Mouse (Mus musculus) erythroblast, adult 5-6 weeks (primary cell): ENCODE data around the gene Mfrp. TPM values are rescaled to one million over a fixed set of nuclear protein-coding genes. Genes with fewer than 3 reads are reported as not detected.

Experiments
- ATAC-seq: replicated peaks from 2 replicates; pipeline ENCODE4 v1.8.0; 2016; ENCODE audit warnings: moderate number of reproducible peaks, mild to moderate bottlenecking, moderate TSS enrichment, inconsistent platforms; ENCODE audit not compliant: poor library complexity, low FRiP score, severe bottlenecking
- total RNA-seq, 2 experiments: library from RNA; stranded (forward) in 1 of 2; stranded (reverse) in 1 of 2; fragments of 150-400 nt in 1 of 2; fragments of 200-764, 138-1000 nt in 1 of 2; gene quantifications; 2 replicates each; pipeline versions ENCODE4 v1.2.3 to v1.2.4; 2015 to 2017; ENCODE audit warnings: low replicate concordance in 2 of 2

Gene Mfrp
- total RNA-seq (2015; ENCODE audit: low replicate concordance) (not detected in 2 replicates), total RNA-seq (2017; ENCODE audit: low replicate concordance) (not detected in 2 replicates)

DNA sequence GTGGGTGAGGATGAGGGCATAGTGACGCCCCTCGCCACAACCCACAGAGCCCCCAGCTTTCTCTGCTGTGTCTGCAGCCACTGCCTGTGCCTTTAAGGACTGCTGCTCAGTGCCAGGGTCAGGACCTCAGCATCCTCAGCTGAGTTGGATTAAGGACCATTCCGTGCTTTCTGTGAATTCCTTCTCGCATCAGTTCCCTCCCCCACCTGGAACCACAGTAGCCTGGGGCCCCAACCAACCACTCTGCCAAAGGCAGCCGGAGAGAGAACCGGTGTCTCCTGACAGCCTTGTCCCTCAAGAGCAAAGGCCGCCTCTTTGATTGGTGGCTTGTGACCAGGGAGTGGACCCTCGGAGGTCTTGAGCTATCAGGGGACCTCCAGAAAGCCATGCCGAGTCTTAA is at the start of gene Mfrp:
Mfrp (plus strand) TSS at position 240 of the 400 bp plus-strand sequence.
- ATAC-seq = no peak

DNA sequence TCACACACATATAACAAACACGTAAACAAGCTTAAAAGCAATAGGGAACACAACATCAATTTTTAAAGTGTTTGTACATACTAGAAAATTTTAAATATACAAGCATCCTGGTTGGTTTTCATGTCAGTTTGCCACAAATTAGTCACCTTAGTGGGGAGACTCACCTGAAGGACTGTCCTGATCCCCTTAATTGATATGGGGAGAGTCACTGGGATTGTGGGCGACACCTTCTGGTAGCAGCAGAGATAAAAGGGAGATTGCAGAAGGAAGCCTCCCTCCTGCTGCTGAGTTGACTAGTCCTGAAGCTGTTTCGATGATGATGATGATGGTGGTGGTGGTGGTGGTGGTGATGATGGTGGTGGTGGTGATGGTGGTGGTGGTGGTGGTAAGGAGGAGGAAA is 48.7 kb upstream of the Mfrp start:
- no peak for ATAC-seq

DNA sequence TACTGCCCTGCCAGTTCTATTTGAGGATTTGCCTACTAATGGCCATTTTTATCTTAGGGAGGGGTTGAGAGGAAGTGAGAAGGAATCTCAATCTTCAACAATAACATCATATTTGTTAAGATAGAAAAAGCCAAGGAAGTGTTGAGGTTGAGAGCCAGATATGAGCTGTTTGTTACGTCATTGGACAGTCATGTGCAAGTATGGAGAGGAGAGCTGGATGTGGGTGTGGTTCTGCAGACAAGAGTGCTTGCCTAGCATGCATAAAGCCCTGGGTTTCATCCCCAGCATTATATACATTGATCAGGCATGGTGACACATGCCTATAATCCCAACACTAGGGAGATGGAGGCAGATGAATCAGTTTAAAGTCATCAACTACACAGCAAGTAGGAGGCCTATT is 47.6 kb upstream of the Mfrp start:
- ATAC-seq = no peak

DNA sequence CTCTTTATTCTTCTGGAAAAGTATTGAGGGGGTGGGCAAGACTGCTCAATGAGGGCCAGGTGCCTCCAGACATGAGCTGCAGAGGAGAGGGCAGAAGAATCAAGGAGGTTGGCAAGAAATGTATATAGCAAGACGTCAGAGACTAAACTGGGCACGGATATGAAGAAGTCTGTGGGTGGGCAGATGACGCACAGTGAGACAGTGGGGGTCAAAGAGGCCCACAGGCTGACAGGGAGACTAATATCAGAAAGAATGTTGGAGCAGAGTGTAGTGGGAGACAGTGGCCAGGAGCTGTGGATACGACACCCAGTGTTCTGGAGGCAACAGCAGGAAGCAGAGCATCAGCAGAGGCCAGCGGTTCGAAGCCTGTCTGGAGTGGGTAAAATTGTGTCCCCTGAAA is 42.9 kb upstream of the Mfrp start:
- no peak for ATAC-seq

DNA sequence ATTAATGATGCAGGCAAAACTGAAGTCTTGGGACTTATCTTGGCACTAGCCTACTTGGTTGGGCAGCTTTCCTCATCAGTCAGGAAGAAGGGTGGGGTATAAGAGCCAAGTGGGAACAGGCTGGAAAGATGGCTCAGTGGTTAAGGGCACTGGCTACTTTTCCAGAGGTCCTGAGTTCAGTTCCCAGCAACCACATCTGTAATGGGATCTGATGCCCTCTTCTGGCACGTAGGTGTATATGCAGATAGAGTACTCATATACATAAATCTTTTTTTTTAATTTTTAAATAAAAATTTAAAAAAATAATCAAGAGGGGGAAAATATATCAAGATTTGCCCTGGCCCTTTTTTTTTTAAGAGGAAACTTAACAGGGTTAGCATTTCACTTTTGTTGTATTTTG is 36.4 kb upstream of the Mfrp start:
- no peak for ATAC-seq

DNA sequence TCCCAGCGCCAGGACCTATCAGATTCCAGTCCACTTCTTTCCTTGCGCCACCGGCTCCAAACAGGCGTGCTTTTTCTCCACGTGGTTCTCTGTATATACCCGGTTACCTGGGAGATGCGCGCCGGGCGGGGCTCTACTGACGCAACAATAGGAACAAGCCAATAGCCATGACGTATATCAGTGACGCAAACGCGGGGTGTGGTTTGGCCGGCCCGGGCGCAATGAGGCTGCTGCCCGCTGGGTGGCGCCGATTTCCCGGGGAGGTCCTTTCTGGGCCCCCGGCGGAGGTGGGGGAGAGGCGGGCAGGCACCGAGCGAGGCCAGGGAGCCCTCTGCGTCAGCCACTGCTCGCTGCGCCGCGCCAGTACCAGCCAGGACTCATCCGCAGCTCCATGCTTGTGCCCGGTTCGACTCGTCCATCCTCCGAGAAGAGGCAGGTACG is 34.7 kb upstream of the Mfrp start, which contains the start of gene Usp2:
Usp2 (plus strand) TSS at position 237 of the 441 bp plus-strand sequence.
- ATAC-seq = peak; percentile 72

DNA sequence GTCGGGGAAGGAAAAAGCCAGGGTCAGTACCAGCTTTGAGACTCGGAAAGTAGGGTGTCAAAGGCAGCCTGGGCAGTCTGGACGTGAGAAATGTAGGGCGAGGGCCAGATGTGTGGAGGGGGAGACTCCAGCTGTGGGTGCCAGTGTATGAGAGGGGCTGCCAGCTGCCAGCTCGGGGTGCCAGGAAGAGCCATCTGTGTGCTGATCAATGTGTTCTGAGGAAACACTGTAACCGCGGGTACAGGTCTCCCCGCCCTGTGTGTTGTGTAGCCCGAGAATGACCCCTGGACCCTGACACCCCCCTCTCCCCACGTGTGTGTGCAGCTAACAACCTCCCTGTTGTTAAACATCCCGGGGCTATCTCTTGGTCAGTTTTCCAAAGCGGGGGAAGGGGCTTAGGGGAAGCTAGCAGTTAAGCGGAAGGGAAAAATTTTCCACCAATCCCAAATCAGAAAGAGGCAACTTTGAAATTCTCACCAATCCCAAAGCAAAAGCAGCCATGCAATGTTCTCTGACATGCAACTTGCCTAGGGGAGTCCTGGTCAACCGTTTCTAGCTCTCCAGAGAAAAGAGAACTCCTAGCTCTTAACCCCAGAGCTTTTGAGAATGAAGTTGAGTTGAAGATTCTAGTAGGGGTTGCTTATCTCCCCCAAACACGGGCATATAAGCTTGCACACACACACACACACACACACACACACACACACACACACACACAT is 34.1 kb upstream of the Mfrp start:
- no peak for ATAC-seq

DNA sequence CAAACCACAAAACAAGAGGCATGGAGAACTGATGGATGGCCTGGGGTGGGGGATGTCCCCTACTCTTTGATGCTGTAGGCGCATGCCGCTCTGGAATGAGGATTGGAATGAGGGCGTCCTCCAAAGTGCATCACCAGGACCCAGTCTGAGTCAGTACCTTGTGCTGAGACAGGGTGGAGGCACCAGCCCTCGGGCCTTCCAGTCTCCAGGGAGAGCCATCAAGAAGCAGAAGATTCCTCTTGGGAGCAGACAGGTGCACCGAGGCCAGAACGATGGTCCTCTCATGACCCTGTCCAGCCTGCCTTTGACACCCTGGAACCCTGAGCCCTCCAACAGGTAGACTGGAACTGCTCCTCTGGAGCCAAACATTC is 33.6 kb upstream of the Mfrp start:
- no peak for ATAC-seq

DNA sequence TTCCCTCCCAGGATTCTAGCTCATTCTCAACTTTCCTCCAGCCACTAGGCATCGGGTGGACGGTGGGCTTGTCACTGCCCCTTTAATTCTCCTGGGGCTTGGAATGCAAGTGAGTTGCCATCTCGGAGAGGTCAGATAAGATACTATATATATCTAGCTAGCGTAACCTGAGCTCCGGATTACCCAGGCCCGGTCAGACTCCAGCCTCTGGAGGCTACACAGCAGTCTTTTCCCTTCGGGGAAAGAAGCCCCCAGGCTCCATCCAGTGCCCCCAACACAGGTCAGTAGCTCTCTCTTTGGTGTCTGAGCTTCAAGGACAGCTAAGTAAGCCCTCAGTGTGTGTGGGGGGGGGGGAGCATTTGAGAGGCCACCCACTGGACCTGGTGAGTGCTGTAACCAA is 32.3 kb upstream of the Mfrp start:
- ATAC-seq = no peak

DNA sequence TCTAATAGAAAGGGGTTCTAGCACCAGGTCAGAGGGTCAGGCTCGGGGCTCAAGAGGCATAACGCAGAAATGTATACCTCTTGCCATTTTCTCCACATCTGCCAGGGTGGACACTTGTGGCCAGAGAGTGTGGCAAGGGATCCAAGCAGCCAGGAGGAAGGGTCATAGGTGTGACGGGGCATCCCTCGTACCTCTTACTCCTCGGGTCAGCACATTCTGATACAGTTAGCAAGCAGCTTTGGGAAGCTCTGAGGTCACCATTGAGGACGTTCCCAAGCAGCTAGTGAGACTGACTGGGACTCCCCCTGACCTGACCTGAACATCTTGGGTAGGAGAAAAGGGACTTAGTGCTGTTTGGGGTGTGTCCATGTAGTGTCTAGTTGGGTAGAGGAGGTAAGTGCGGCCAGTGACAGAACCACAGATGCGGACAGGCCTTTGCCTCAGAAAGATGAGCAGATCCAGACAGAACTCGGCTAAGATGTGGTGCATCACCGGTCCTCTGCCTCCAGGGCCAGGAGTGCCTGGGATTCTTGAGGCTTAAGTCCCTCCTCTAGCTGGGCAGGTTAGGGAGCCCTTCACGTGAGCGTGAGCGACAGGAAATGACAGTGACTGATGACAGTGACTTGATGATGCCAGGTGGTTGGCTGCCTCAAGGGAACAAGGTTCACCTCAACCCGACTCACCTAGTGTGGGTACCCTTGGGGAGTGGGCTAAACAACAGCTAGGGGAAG is 31.3 kb upstream of the Mfrp start:
- no peak for ATAC-seq

DNA sequence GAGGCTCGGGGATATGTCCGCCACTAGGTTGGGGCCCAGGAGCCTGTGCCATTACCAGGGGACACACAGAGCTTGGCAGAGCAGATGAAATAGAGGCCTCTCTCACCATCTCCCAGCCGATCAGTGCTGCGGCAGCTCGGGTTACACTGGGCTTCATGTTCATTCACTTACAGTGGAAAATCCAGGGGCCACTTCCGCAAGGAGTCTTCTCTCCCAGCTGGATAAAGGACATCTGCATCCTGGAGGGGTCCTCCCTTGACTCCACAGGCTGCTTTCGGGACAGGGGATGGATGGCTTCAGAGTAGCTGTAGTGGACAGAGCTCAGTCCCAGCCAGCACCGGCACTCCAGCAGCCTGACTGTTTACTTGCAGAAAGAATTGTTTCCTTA is 30.7 kb upstream of the Mfrp start:
- no peak for ATAC-seq

DNA sequence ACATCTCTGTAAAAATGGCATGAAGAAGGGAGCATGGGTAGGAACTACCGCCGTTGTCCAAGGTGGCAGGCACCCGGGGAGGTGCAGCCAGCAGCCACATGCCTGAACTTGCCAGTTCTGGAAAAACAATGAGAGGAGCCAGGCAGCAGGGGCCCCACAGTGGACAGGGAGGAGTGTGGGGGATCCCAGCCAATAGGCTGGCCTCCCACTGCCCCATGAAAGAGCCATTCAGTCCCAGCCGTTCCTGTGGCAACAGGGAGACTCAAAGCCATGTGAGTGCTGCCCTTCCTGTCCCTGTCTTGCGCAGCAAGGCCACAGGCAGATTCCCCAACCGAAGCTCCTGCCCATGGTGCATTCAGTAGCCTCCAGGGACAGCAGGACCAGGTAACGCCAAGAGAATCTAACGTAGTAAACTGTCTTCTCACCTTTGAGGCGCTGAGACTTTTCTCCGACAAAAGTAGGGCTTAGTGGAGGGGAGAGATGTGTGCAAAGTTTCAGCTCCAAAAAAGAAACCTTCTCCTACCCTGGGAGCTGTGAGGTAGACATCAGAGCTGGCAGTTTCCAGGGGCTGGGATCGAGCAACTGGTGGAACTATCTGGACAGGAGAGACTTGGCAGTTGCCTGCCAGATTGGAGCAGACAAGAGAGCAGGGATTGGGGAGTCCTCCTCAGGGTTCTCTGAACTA is 29.5 kb upstream of the Mfrp start:
- no peak for ATAC-seq

DNA sequence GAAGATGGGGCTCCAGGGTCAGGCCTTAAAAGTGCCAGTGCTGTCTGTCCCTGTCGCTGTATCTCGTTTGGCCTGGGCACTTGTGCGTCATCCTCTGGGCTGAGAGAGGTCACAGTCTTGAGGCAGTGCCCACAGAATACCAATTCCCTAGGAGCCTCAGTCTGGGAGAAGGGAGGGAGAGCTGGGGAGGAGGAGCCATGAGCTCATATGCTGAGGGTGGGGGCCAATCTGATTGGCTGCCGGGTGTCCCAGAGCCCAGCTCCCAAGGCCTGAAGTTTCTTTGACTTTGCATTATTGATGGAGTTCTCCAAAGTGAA is 29.0 kb upstream of the Mfrp start:
- ATAC-seq = no peak

DNA sequence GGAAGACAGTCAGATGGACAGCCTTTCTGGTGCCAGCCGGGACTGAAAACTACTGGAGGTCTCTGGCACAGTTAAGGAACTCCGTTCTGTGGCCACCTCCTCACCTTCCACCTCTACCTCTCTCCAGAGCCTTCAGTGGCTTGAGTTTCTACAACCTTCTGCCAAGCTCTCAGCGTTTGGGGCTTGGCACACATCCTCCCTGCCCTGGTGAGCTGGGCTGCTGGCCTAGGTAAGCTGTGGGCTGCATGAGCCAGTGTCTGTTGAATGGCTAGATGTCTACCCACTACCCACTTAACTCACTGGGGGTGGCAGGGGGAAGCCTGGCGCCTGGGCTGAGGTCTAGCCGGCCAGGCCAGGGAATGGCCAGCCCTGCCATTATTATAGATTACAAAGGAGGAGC is 28.4 kb upstream of the Mfrp start:
- ATAC-seq = no peak

DNA sequence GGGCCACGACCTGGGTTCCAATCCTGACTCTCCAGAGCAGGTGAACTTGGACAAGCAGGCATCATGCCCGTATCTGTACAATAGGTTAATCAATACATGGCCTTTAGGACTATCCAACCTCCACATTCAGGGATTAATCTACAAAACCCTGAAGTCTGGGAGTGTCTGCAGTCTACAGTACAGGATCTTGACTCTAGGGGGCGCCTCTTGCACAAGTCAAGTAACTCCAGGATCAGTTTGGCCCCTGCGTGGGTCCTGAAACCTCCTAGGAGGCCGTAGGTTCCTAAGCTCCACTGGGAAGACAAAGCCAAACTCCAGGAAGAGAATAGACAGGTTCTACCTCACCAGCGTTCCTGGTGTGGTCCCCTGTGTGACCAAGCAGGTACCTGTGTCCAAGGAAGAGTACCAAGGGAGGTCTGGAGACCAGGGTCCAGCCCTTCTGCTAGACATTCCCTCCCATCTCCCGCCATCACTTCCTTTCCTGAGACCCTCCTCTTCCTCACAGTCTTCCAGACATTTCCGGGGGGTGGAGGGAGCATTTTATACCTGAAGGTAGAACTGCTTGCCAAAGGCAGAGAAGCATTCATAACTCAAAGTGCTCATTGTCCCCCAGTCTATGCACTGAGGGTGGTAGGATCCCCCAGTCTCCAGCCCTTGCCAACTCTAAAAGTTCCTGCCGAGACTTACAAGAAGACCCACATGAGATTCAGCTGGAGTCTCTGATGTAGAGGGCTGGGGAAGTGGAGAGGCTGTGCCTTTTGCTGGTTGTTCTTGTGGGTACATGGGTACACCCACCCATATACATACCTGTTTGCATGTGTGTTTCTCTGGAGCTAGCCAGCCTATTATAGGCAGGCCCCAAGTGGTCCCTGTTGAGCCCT is 26.9 kb upstream of the Mfrp start:
- ATAC-seq = peak; percentile 39; the same call in 1 of the 2 replicates

DNA sequence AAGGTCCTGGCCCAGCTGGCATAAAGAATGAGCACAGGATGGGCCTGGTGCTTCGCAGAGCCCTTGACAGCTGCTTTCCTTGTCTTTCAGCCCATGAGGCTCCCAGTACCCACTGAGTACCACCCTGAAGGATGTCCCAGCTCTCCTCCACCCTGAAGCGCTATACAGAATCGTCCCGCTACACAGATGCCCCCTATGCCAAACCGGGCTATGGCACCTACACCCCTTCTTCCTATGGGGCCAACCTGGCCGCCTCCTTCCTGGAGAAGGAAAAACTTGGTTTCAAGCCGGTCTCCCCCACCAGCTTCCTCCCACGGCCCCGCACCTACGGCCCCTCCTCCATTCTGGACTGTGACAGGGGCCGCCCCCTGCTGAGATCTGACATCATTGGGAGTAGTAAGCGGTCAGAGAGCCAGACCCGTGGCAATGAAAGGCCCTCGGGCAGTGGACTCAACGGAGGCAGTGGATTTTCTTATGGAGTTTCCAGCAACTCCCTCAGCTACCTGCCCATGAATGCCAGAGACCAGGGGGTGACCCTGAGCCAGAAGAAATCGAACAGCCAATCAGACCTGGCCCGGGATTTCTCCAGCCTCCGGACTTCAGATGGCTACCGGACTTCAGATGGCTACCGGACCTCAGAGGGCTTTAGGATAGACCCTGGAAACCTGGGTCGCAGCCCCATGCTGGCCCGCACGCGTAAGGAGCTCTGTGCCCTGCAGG is 26.1 kb upstream of the Mfrp start:
- no peak for ATAC-seq

DNA sequence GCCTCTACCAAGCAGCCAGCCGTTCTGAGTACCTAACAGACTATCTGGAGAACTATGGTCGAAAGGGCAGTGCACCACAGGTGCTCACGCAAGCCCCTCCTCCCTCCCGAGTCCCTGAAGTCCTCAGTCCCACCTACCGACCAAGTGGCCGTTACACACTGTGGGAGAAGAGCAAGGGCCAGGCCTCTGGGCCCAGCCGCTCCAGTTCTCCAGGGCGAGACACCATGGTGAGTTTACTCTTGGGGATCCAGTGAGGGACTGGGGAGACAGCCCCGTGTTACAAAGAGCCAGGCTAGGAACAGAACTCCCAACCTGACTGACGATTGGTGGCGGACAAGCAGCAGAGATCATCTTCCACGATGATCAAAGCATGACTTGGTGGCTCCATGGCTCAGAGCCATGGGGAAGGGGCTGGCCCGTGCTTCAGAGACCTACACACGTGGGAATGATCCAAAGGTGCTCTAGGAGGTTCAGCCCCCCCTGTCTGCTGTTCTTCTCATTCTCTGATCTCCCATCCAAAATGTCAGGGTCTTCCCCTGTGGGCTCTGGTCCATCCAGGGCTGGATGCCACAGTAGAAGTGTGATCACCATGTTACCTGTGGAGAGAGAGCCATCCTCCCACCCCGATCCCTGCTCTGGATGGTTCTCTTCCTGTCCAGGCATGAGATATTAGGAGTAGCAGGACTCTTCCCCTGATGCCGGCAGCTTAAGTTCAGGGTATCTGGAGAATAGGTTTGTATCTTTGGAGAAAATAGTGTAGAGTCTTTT is 25.3 kb upstream of the Mfrp start:
- ATAC-seq = no peak

DNA sequence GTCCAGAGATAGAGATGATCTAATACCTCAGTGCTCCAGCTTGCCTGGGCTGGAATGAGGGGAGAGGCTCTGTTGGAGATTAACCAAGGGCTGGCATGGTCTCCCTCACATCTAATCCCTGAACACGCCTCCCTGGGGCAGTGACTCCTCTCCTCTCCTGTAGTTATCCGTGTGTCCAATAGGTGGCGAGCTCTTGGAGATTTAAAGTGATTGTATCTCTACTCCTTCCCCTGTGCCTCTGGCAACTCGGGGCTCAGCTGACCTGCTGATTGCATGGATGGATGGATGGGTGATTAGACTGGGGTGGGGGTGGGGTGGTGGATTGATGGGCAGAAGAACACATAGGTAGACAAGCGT is 24.8 kb upstream of the Mfrp start:
- ATAC-seq = no peak
